Mouse (Mus musculus): ENCODE results near the gene Olfr512. TPM values are rescaled to one million over a fixed set of nuclear protein-coding genes. Genes with fewer than 3 reads are reported as not detected.

Gene Olfr512
- not detected in 2 replicates for polyA plus RNA-seq (2012; rRNA removed)

GRCm38 (mm10) chr7:108713020-108713419 lies at the start of gene Olfr512:
Gene Olfr512, plus strand, starts transcription at chr7:108713320.
- no peaks in the 10 kb centered on the region for H3K4me1 ChIP-seq (ENCODE audit: control insufficient read depth, insufficient read depth, insufficient read length)
- H3K4me3 ChIP-seq (ENCODE audit: extremely low read depth, insufficient read depth, insufficient read length), result no peak within 1 kb of the TSS
- no peak within 1 kb of the TSS for H3K27ac ChIP-seq (ENCODE audit: insufficient read depth, low read length)
- H3K27me3 ChIP-seq (ENCODE audit: control insufficient read depth, insufficient read depth, low read length), result no peaks in the 10 kb centered on the region
- H3K36me3 ChIP-seq (ENCODE audit: control insufficient read depth, insufficient read depth, low read length), result no peaks in the 10 kb centered on the region
- no peak for DNase-seq (ENCODE audit: low read depth in 1 of 2, low spot score in 2 of 2)
- TF ChIP-seq CTCF (IDR thresholded peaks at IDR 0.05; ENCODE audit: extremely low read depth, insufficient read depth, insufficient read length, insufficient replicate concordance) (no peak), POLR2A (IDR thresholded peaks at IDR 0.05; ENCODE audit: low read depth, low read length) (no peak)

GRCm38 (mm10) chr7:108666118-108666517 lies 47.0 kb upstream of the Olfr512 start, which contains the start of gene Olfr510:
Gene Olfr510, plus strand, starts transcription at chr7:108666418.
- no peaks in the 10 kb centered on the region for H3K27me3 ChIP-seq (ENCODE audit: control insufficient read depth, insufficient read depth, low read length)
- no peak within 1 kb of the TSS for H3K27ac ChIP-seq (ENCODE audit: insufficient read depth, low read length)
- H3K36me3 ChIP-seq (ENCODE audit: control insufficient read depth, insufficient read depth, low read length), result no peaks in the 10 kb centered on the region
- WGBS, result 88% methylated on average over 1 of the region's 1 CpGs
- no peak for TF ChIP-seq CTCF (IDR thresholded peaks at IDR 0.05; ENCODE audit: extremely low read depth, insufficient read depth, insufficient read length, insufficient replicate concordance)
- no peak for TF ChIP-seq POLR2A (IDR thresholded peaks at IDR 0.05; ENCODE audit: low read depth, low read length)
- no peaks in the 10 kb centered on the region for H3K4me1 ChIP-seq (ENCODE audit: control insufficient read depth, insufficient read depth, insufficient read length)
- DNase-seq (ENCODE audit: low read depth in 1 of 2, low spot score in 2 of 2), result no peak
- H3K4me3 ChIP-seq (ENCODE audit: extremely low read depth, insufficient read depth, insufficient read length), result no peak within 1 kb of the TSS

- H3K27ac ChIP-seq (ENCODE audit: insufficient read depth, low read length), result no peak overlapping the region
- H3K27me3 ChIP-seq (ENCODE audit: control insufficient read depth, insufficient read depth, low read length), result no peaks in the 10 kb centered on the region
- WGBS, result 63% methylated on average over 1 of the region's 1 CpGs
- no peak for DNase-seq (ENCODE audit: low read depth in 1 of 2, low spot score in 2 of 2)
- TF ChIP-seq CTCF (IDR thresholded peaks at IDR 0.05; ENCODE audit: extremely low read depth, insufficient read depth, insufficient read length, insufficient replicate concordance) (no peak), POLR2A (IDR thresholded peaks at IDR 0.05; ENCODE audit: low read depth, low read length) (no peak)
- no peaks in the 10 kb centered on the region for H3K4me1 ChIP-seq (ENCODE audit: control insufficient read depth, insufficient read depth, insufficient read length)
- H3K36me3 ChIP-seq (ENCODE audit: control insufficient read depth, insufficient read depth, low read length), result no peaks in the 10 kb centered on the region
- H3K4me3 ChIP-seq (ENCODE audit: extremely low read depth, insufficient read depth, insufficient read length), result no peak overlapping the region
These were observed 42.1 kb upstream of the Olfr512 start for GRCm38 (mm10) chr7:108671058-108671457.

GRCm38 (mm10) chr7:108678886-108679285 lies 34.2 kb upstream of the Olfr512 start:
- no peaks in the 10 kb centered on the region for H3K4me1 ChIP-seq (ENCODE audit: control insufficient read depth, insufficient read depth, insufficient read length)
- no peaks in the 10 kb centered on the region for H3K36me3 ChIP-seq (ENCODE audit: control insufficient read depth, insufficient read depth, low read length)
- TF ChIP-seq CTCF (IDR thresholded peaks at IDR 0.05; ENCODE audit: extremely low read depth, insufficient read depth, insufficient read length, insufficient replicate concordance), result no peak
- TF ChIP-seq POLR2A (IDR thresholded peaks at IDR 0.05; ENCODE audit: low read depth, low read length), result no peak
- no peaks in the 10 kb centered on the region for H3K27me3 ChIP-seq (ENCODE audit: control insufficient read depth, insufficient read depth, low read length)
- H3K27ac ChIP-seq (ENCODE audit: insufficient read depth, low read length), result no peak overlapping the region
- WGBS, result 83% methylated on average over 4 of the region's 4 CpGs
- no peak overlapping the region for H3K4me3 ChIP-seq (ENCODE audit: extremely low read depth, insufficient read depth, insufficient read length)
- no peak for DNase-seq (ENCODE audit: low read depth in 1 of 2, low spot score in 2 of 2)

GRCm38 (mm10) chr7:108750673-108751072 lies 37.6 kb downstream of the Olfr512 start, which contains the start of gene Olfr513:
Gene Olfr513, plus strand, starts transcription at chr7:108750973.
- Histone ChIP-seq H3K4me3 (ENCODE audit: extremely low read depth, insufficient read depth, insufficient read length) (no peak within 1 kb of the TSS), H3K36me3 (ENCODE audit: control insufficient read depth, insufficient read depth, low read length) (no peaks in the 10 kb centered on the region), H3K27ac (ENCODE audit: insufficient read depth, low read length) (no peak within 1 kb of the TSS), H3K4me1 (ENCODE audit: control insufficient read depth, insufficient read depth, insufficient read length) (no peaks in the 10 kb centered on the region), H3K27me3 (ENCODE audit: control insufficient read depth, insufficient read depth, low read length) (no peaks in the 10 kb centered on the region)
- DNase-seq (ENCODE audit: low read depth in 1 of 2, low spot score in 2 of 2), result no peak
- TF ChIP-seq POLR2A (IDR thresholded peaks at IDR 0.05; ENCODE audit: low read depth, low read length) (no peak), CTCF (IDR thresholded peaks at IDR 0.05; ENCODE audit: extremely low read depth, insufficient read depth, insufficient read length, insufficient replicate concordance) (no peak)
- WGBS, result 55% methylated on average over 1 of the region's 1 CpGs

- no peak overlapping the region for H3K27ac ChIP-seq (ENCODE audit: insufficient read depth, low read length)
- TF ChIP-seq POLR2A (IDR thresholded peaks at IDR 0.05; ENCODE audit: low read depth, low read length) (no peak), CTCF (IDR thresholded peaks at IDR 0.05; ENCODE audit: extremely low read depth, insufficient read depth, insufficient read length, insufficient replicate concordance) (no peak)
- no peak overlapping the region for H3K4me3 ChIP-seq (ENCODE audit: extremely low read depth, insufficient read depth, insufficient read length)
- WGBS, result 28% methylated on average over 3 of the region's 3 CpGs
- no peaks in the 10 kb centered on the region for H3K27me3 ChIP-seq (ENCODE audit: control insufficient read depth, insufficient read depth, low read length)
- DNase-seq (ENCODE audit: low read depth in 1 of 2, low spot score in 2 of 2), result no peak
- no peaks in the 10 kb centered on the region for H3K36me3 ChIP-seq (ENCODE audit: control insufficient read depth, insufficient read depth, low read length)
- no peaks in the 10 kb centered on the region for H3K4me1 ChIP-seq (ENCODE audit: control insufficient read depth, insufficient read depth, insufficient read length)
These were observed 47.3 kb downstream of the Olfr512 start for GRCm38 (mm10) chr7:108760411-108760810.

Other genes starting within 250 kb of the Olfr512 start
- gene Olfr498, start 248.0 kb upstream of the Olfr512 start, polyA plus RNA-seq (2012; rRNA removed), result not detected in 2 replicates
- gene Olfr502, start 188.3 kb upstream of the Olfr512 start, polyA plus RNA-seq (2012; rRNA removed), result not detected in 2 replicates
- gene Olfr503, start 168.8 kb upstream of the Olfr512 start, polyA plus RNA-seq (2012; rRNA removed), result not detected in 2 replicates
- not detected in 2 replicates for gene Olfr504, start 147.5 kb upstream of the Olfr512 start, polyA plus RNA-seq (2012; rRNA removed)
- gene Olfr506, start 102.5 kb upstream of the Olfr512 start, polyA plus RNA-seq (2012; rRNA removed), result not detected in 2 replicates
- gene Olfr507, start 91.5 kb upstream of the Olfr512 start, polyA plus RNA-seq (2012; rRNA removed), result not detected in 2 replicates
- gene Olfr508, start 83.3 kb upstream of the Olfr512 start, polyA plus RNA-seq (2012; rRNA removed), result not detected in 2 replicates
- not detected in 2 replicates for gene Olfr509, start 61.4 kb upstream of the Olfr512 start, polyA plus RNA-seq (2012; rRNA removed)
- gene Olfr510, start 46.9 kb upstream of the Olfr512 start, polyA plus RNA-seq (2012; rRNA removed), result not detected in 2 replicates
- gene Olfr513, start 37.7 kb downstream of the Olfr512 start, polyA plus RNA-seq (2012; rRNA removed), result not detected in 2 replicates
- not detected in 2 replicates for gene Olfr514, start 112.7 kb downstream of the Olfr512 start, polyA plus RNA-seq (2012; rRNA removed)
- not detected in 2 replicates for gene Olfr516, start 137.2 kb downstream of the Olfr512 start, polyA plus RNA-seq (2012; rRNA removed)
- gene Olfr517, start 159.1 kb downstream of the Olfr512 start, polyA plus RNA-seq (2012; rRNA removed), result not detected in 2 replicates
- not detected in 2 replicates for gene Olfr518, start 171.7 kb downstream of the Olfr512 start, polyA plus RNA-seq (2012; rRNA removed)
- not detected in 2 replicates for gene Olfr519, start 181.1 kb downstream of the Olfr512 start, polyA plus RNA-seq (2012; rRNA removed)
- gene Nlrp10, start 216.9 kb downstream of the Olfr512 start, polyA plus RNA-seq (2012; rRNA removed), result 0.26 and 0.43 TPM in 2 replicates
- 142 and 206 TPM in 2 replicates for gene Eif3f, start 221.1 kb downstream of the Olfr512 start, polyA plus RNA-seq (2012; rRNA removed)
- gene Tub, start 237.0 kb downstream of the Olfr512 start, polyA plus RNA-seq (2012; rRNA removed), result 0.19 and 0.34 TPM in 2 replicates